Mouse (Mus musculus): ENCODE measurements at regions not wholly inside any gene's neighbourhood (a gene's known extent, or its start where the extent isn't known, plus 50 kb on each side); places are given as distances from the start of the nearest gene placed in this dataset.

- 71% methylated on average over 4 of the region's 4 CpGs for WGBS
- no peak overlapping the region for H3K27ac ChIP-seq (ENCODE audit: insufficient read depth, low read depth, low read length)
- no peak overlapping the region for H3K4me3 ChIP-seq (ENCODE audit: insufficient read depth, low read depth, low read length)
- TF ChIP-seq POLR2A (IDR thresholded peaks at IDR 0.05; ENCODE audit: insufficient read depth, low read depth, low read length) (no peak), CTCF (IDR thresholded peaks at IDR 0.05; ENCODE audit: insufficient read depth, low read depth, low read length) (no peak)
- H3K4me1 ChIP-seq (ENCODE audit: control insufficient read depth, insufficient read depth, low read length), result no peaks in the 10 kb centered on the region
Measured at GRCm38 (mm10) chr10:6013743-6014142, 91.5 kb upstream of the Rgs17 start.

- Histone ChIP-seq H3K27ac (ENCODE audit: insufficient read depth, low read depth, low read length) (no peak overlapping the region), H3K4me1 (ENCODE audit: control insufficient read depth, insufficient read depth, low read length) (no peaks in the 10 kb centered on the region), H3K4me3 (ENCODE audit: insufficient read depth, low read depth, low read length) (no peak overlapping the region)
- TF ChIP-seq POLR2A (IDR thresholded peaks at IDR 0.05; ENCODE audit: insufficient read depth, low read depth, low read length) (no peak), CTCF (IDR thresholded peaks at IDR 0.05; ENCODE audit: insufficient read depth, low read depth, low read length) (no peak)
- WGBS, result 63% methylated on average over 5 of the region's 5 CpGs
Measured at GRCm38 (mm10) chr10:6011541-6011940, 89.3 kb upstream of the Rgs17 start.

- Histone ChIP-seq H3K27ac (ENCODE audit: insufficient read depth, low read depth, low read length) (no peak overlapping the region), H3K4me3 (ENCODE audit: insufficient read depth, low read depth, low read length) (no peak overlapping the region), H3K4me1 (ENCODE audit: control insufficient read depth, insufficient read depth, low read length) (no peaks in the 10 kb centered on the region)
- TF ChIP-seq CTCF (IDR thresholded peaks at IDR 0.05; ENCODE audit: insufficient read depth, low read depth, low read length), result no peak
- TF ChIP-seq POLR2A (IDR thresholded peaks at IDR 0.05; ENCODE audit: insufficient read depth, low read depth, low read length), result no peak
- 33% methylated on average over 5 of the region's 5 CpGs for WGBS
Measured at GRCm38 (mm10) chr10:6011029-6011428, 88.8 kb upstream of the Rgs17 start.

GRCm38 (mm10) chr10:6007238-6007972 is 85.2 kb upstream of the Rgs17 start:
- 40% methylated on average over 1 of the region's 1 CpGs for WGBS
- no peak for TF ChIP-seq CTCF (IDR thresholded peaks at IDR 0.05; ENCODE audit: insufficient read depth, low read depth, low read length)
- TF ChIP-seq POLR2A (IDR thresholded peaks at IDR 0.05; ENCODE audit: insufficient read depth, low read depth, low read length), result no peak
- H3K27ac ChIP-seq (ENCODE audit: insufficient read depth, low read depth, low read length), result no peak overlapping the region
- no peaks in the 10 kb centered on the region for H3K4me1 ChIP-seq (ENCODE audit: control insufficient read depth, insufficient read depth, low read length)
- no peak overlapping the region for H3K4me3 ChIP-seq (ENCODE audit: insufficient read depth, low read depth, low read length)

- Histone ChIP-seq H3K27ac (ENCODE audit: insufficient read depth, low read depth, low read length) (no peak overlapping the region), H3K4me3 (ENCODE audit: insufficient read depth, low read depth, low read length) (no peak overlapping the region), H3K4me1 (ENCODE audit: control insufficient read depth, insufficient read depth, low read length) (no peaks in the 10 kb centered on the region)
- no peak for TF ChIP-seq POLR2A (IDR thresholded peaks at IDR 0.05; ENCODE audit: insufficient read depth, low read depth, low read length)
- TF ChIP-seq CTCF (IDR thresholded peaks at IDR 0.05; ENCODE audit: insufficient read depth, low read depth, low read length), result no peak
- 91% methylated on average over 1 of the region's 1 CpGs for WGBS
Measured at GRCm38 (mm10) chr10:5981433-5981832, 59.2 kb upstream of the Rgs17 start.

GRCm38 (mm10) chr10:5978534-5978933 is 56.3 kb upstream of the Rgs17 start:
- Histone ChIP-seq H3K4me3 (ENCODE audit: insufficient read depth, low read depth, low read length) (no peak overlapping the region), H3K4me1 (ENCODE audit: control insufficient read depth, insufficient read depth, low read length) (no peaks in the 10 kb centered on the region), H3K27ac (ENCODE audit: insufficient read depth, low read depth, low read length) (no peak overlapping the region)
- TF ChIP-seq POLR2A (IDR thresholded peaks at IDR 0.05; ENCODE audit: insufficient read depth, low read depth, low read length), result no peak
- TF ChIP-seq CTCF (IDR thresholded peaks at IDR 0.05; ENCODE audit: insufficient read depth, low read depth, low read length), result no peak
- WGBS, result 72% methylated on average over 1 of the region's 1 CpGs
